Mouse (Mus musculus) 3134 (cell line): Measurements from ENCODE around the gene Map2k7.

ENCODE experiments used
- DNase-seq: peaks from one replicate; pipeline ENCODE4 v3.0.0-alpha.2; 2011; ENCODE audit warnings: low spot score; ENCODE audit not compliant: insufficient read length; ENCODE audit errors: extremely low read depth

Map2k7 gene

DNA sequence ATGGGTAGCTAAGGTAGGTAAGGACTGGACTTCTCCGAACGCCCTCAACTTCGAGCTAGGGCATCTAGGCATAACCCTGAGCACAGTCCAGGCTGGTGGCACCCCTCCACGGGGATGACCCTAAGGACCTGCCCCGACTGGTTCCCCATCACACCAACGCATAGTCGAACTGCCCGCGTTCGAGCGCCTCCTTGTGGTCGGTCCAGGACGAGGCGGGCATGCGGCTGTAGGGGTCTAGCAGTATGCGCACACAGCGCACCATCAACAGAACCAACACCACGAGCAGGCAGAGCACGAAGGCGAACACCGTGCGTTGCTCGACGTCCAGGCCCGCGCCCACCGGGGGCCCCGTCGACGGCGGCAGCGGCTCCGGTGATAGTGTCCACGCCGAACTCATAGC, 19.7 kb downstream of the Map2k7 start:
- DNase-seq = peak; percentile 70

DNA sequence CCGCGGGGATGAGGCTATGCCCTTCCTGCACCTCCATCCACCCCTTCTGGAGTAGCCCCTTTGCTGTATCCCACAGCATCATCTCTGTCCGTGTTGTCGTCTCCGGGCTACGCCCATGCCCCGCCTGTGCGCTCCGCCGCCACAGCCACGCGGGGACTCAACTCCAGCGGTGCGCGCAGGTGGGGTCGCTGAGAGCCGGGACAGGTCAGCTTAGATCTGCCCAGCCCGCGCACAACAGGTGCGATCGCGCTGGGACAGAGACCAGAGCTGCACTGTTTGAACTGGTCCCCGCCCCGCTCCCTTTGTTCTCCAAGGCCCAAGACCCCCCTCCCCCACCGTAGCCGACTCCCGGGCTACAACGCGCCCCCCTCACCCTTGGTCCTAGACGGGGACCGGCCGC, 20.1 kb downstream of the Map2k7 start:
- DNase-seq = no peak

DNA sequence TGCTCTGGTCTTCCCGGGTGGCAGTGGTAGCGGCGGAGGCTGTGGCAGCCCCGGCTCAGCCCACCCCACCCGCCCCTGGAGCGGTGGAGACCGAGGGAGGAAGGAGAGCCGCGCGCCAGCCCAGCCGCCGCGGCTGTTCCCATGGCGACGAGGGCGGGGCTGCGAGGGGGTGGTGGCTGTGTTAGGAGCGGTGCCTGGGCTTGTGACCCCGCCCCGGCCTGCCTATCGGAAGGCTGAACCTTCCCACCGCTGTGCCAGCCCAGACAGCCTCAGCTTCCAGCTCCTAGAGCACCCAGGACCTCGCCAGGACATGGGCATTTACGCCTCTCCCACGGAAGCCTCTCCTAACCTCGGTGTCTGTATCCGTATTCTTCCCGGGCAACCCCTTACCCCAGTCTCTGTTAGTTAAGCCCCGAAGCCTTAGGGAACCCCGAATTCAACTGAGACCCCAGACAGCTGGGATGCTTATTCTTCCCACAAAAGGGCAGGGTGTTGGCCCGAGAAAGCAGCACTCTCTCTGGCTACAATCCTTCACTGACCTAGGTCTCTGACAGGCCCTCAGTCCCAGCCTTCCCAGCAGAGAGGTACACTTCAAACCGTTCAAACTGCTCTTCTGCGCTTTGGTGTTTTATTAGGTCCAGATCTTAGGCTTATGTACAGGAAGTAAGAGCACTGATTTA, 20.7 kb downstream of the Map2k7 start, which contains the start of gene Ctxn1:
Ctxn1 (minus strand) TSS at position 150 of the 680 bp plus-strand sequence.
- DNase-seq = peak; percentile 90

- no peak for DNase-seq
These were observed 21.2 kb downstream of the Map2k7 start for GRCm38 (mm10) chr8:4259805-4260170.

- DNase-seq = no peak
These were observed 24.7 kb downstream of the Map2k7 start for GRCm38 (mm10) chr8:4263105-4263791.

GRCm38 (mm10) chr8:4265160-4265914, 26.8 kb downstream of the Map2k7 start:
- DNase-seq = no peak

- DNase-seq = no peak
These were observed 29.1 kb downstream of the Map2k7 start for GRCm38 (mm10) chr8:4267627-4268026.

GRCm38 (mm10) chr8:4269609-4270008, 31.1 kb downstream of the Map2k7 start:
- no peak for DNase-seq

DNA sequence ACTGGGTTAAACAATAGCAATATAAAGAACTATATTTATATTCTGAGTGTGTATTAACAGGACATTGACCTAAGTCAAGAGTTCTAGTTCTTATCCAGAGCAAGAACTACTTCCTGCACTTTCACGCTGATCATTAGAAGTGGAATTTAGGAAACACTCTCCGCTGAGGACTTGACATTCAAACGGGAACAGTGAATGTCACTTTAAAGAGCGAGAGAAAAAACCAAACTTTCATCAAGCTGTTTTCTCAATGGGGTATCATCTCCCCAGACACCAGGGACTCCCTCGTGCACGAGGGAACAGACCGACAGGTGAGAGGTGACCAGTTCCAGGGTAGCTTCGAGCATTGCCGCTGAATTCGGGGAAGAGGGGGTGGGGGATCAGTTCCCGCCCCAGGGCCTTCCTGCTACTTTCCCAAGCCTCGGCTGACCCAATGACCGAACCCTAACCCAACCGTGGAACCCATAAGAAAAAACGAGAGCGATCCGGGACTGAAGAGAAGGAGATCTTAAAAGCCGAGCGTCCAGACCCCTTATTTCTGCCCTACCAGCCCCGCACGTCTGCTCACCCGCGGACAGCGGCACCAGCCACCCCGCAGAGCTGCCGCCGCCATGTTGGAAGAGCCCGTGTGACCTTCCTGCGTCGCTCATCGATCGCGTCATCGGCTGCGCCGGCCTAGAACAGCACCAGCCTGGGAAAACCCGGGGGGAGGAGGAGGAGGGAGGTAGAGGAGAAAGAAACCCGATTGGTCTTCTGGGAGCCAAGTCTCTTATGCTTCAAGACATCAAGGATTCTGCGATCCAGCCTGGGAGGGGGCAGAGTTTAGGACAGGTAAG, 37.0 kb downstream of the Map2k7 start, which contains the start of gene Timm44:
Timm44 (minus strand) TSS at position 639 of the 836 bp plus-strand sequence.
- DNase-seq = peak; percentile 96

DNA sequence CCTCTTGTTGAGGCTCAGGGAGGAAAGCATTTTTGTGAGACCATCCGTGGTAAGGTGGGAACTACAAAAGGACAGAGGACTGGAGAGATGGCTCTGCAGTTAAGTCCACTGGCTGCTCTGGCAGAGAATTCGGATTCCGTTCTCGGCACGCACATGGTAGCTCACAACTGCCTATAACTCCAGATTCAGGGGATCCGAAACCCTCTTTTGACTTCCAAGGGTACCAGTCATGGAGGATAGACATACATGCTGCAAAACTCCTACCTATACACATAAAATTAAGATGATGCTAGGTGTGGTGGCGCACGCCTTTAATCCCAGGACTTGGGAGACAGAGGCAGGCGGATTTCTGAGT, 37.5 kb downstream of the Map2k7 start:
- DNase-seq = no peak

GRCm38 (mm10) chr8:4292738-4293137, 54.2 kb downstream of the Map2k7 start:
- no peak for DNase-seq
